Mouse (Mus musculus) olfactory bulb, adult 2 months (tissue): ENCODE data around the gene Unc13c. TPM values are rescaled to one million over a fixed set of nuclear protein-coding genes. Genes with fewer than 3 reads are reported as not detected.
A peak's percentile ranks its signal among the peaks of the same experiment; 100 is the strongest.

ENCODE experiments used
- H3K27ac ChIP-seq: fragments of 200-500 bp; 2 replicates; pipeline ENCODE4 v1.5.1; 2012; ENCODE audit warnings: low read depth, low read length; ENCODE audit not compliant: insufficient read depth
- H3K4me1 ChIP-seq: fragments of 200-500 bp; 2 replicates; pipeline ENCODE4 v1.6.1; 2012; ENCODE audit warnings: low read length; ENCODE audit not compliant: control insufficient read depth, insufficient read depth
- H3K4me3 ChIP-seq: fragments of 200-500 bp; 2 replicates; pipeline ENCODE4 v1.5.1; 2012; ENCODE audit warnings: mild to moderate bottlenecking, low read depth, low read length, moderate library complexity; ENCODE audit not compliant: insufficient read depth
- CTCF ChIP-seq: fragments of 200-500 bp; IDR thresholded peaks from 2 replicates; pipeline ENCODE4 v1.5.1; 2012; ENCODE audit warnings: low read depth, mild to moderate bottlenecking, low read length, moderate library complexity; ENCODE audit not compliant: insufficient read depth
- POLR2A ChIP-seq: fragments of 200-500 bp; IDR thresholded peaks from 2 replicates; pipeline ENCODE4 v1.6.1; 2012; ENCODE audit warnings: mild to moderate bottlenecking, low read depth, low read length, moderate library complexity; ENCODE audit not compliant: insufficient read depth
- WGBS: fragments of 180-500 bp; shearing (Covaris S2); methylation state at CpG from one replicate; pipeline ENCODE4 v1.1.7; 2018; 5-methylcytosine and 5-hydroxymethylcytosine counted together
- polyA plus RNA-seq: library from polyadenylated mRNA; stranded (reverse); fragments of >200 nt; gene quantifications from 2 replicates; pipeline ENCODE4 v1.2.4, GENCODE M21; 2012; ENCODE audit warnings: low replicate concordance; ENCODE audit not compliant: missing spikeins, insufficient read depth, insufficient read length

Unc13c gene
- polyA plus RNA-seq, result not detected in 2 replicates

DNA sequence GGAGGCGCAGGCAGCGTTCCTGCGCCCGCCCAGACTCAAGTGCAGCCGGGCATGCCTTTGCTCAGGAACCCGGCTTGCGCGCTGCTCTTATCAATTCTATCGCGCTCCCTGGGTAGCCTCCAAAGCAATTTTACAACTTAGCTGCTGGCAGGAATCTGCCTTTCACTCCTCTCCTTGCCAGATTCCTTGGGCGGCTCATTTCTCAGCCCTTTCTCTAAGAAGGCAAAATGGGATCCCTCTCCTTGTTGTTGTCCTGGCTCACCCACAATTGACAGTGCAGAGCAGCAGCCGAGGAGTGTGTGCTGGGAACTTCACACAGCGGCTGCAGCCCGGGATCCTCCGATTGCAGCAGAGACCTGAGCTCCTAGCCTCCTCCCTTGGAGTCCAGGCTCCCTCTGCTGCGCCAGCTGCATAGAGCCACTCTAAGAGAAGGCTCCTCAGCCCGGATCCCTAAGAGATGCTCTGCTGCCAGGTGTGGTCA lies at the start of gene Unc13c:
Gene Unc13c, minus strand, starts transcription at position 326 of the 481 bp plus-strand sequence.
- Histone ChIP-seq H3K4me3 (peak within 1 kb of the TSS; percentile 44), H3K4me1 (peaks cover 4% of the 10 kb centered on the region), H3K27ac (no peak within 1 kb of the TSS)
- TF ChIP-seq CTCF, result no peak
- WGBS, result 2% methylated on average over 17 of the region's 17 CpGs

GRCm38 (mm10) chr9:74007976-74008686 lies 39.4 kb upstream of the Unc13c start:
- Histone ChIP-seq H3K27ac (no peak overlapping the region), H3K4me3 (no peak overlapping the region), H3K4me1 (no peaks in the 10 kb centered on the region)
- TF ChIP-seq CTCF (no peak), POLR2A (no peak)
- 67% methylated on average over 7 of the region's 7 CpGs for WGBS

GRCm38 (mm10) chr9:74002388-74002990 lies 33.7 kb upstream of the Unc13c start:
- Histone ChIP-seq H3K4me3 (no peak overlapping the region), H3K4me1 (peaks cover 2% of the 10 kb centered on the region; the same call in 1 of the 2 replicates), H3K27ac (no peak overlapping the region)
- TF ChIP-seq POLR2A (no peak), CTCF (no peak)
- WGBS, result 27% methylated on average over 6 of the region's 6 CpGs

GRCm38 (mm10) chr9:73988096-73988495 lies 19.3 kb upstream of the Unc13c start:
- Histone ChIP-seq H3K4me3 (no peak overlapping the region), H3K4me1 (no peaks in the 10 kb centered on the region)
- TF ChIP-seq POLR2A (no peak), CTCF (no peak)

DNA sequence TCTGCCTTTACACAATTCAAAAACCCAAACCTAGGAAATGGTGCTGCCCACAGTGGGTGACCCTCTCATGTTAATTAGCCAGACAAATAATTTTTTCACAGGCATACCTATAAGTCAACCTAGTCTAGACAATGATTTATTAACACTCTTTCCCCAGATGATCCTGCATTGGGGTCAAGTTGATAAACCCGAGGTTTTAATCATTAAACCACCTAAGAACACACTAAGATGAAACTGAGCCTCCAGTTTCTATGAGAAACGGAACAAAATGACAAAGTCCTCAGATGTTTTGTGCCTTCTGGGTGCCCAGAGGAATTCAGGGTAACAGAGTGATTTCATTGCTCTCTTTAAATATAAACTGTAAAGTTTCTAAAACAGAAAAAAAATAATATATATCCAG lies 18.5 kb upstream of the Unc13c start:
- WGBS, result 81% methylated on average over 2 of the region's 2 CpGs
- no peak overlapping the region for H3K27ac ChIP-seq
- H3K4me1 ChIP-seq, result no peaks in the 10 kb centered on the region
- TF ChIP-seq CTCF, result no peak
- no peak for TF ChIP-seq POLR2A
- no peak overlapping the region for H3K4me3 ChIP-seq

More at GRCm38 (mm10) chr9:73988096-73988495, 19.3 kb upstream of the Unc13c start:
- no peak overlapping the region for H3K27ac ChIP-seq

DNA sequence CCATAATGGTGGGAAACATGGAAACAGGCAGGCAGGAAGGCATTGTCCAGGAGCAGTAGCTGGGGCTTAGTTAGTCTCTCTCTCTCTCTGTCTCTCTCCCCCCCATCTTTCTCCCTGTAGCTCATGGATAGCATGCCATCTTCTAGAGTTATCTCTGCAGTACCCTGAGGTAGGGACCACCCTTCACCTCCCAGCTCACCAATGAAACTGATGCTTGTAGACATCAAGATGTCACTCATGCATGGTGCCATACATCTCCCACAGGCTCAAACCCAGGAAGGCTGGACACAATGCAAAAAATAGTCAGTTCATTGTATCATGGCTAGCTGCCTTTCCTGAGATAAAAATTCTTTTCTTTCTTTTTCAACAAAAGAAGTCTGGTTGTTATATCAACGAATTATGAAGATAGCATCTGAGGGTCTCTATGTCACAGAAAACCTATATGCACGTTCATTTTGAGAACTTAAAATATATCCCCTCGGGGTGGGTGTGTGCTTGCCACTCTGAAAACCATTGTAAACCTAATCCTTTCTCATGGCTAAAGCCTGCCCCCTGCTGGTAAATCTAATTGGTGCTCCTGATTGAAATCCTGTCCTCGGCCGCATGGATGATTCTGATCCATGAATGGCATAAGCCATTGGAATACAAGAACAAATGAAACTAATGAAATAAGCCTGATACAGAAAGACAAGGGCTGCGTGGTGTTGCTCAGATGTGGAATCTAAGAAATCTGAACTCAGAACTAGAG lies 14.0 kb upstream of the Unc13c start:
- Histone ChIP-seq H3K4me3 (no peak overlapping the region), H3K4me1 (no peaks in the 10 kb centered on the region), H3K27ac (no peak overlapping the region)
- no peak for TF ChIP-seq POLR2A
- TF ChIP-seq CTCF, result no peak
- WGBS, result 2% methylated on average over 6 of the region's 6 CpGs

DNA sequence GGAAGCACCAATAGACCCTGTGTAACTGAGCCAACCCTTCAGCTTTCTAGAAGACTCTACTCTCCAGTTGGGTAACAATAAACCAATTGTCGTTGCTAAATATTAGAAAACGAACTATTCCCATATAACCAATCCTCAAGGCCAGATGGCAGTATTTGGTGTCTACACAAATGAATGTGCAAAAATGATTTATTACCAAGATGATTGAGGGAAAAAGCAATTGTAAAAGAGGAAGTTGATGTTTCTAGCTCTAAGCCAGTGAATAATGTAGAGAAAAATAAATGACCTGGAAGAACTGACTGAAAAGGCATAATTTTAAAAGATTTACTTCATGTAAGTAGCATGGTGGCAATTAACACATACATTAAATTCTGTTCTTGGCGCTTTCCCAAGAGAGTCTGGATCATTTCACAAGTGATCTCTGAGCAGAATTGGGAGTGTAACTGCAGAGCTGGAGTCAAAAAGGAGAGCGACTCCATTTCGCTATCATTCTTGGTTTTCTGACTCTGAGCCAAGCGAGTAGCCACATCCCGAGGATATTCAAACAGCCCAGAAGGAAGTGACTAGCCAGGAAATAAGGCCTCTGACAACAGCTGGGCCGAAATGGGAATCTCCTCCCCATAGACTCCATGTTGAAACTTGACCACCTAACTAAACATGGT lies 3.7 kb upstream of the Unc13c start:
- Histone ChIP-seq H3K4me1 (peaks cover 4% of the 10 kb centered on the region), H3K27ac (no peak overlapping the region), H3K4me3 (no peak overlapping the region)
- TF ChIP-seq CTCF, result no peak
- no peak for TF ChIP-seq POLR2A
- WGBS, result 83% methylated on average over 8 of the region's 8 CpGs

GRCm38 (mm10) chr9:73970717-73971116 lies 2.0 kb upstream of the Unc13c start:
- WGBS, result 53% methylated on average over 9 of the region's 9 CpGs
- no peak for TF ChIP-seq CTCF
- Histone ChIP-seq H3K27ac (no peak overlapping the region), H3K4me1 (peaks cover 4% of the 10 kb centered on the region), H3K4me3 (no peak overlapping the region)

- no peak overlapping the region for H3K4me3 ChIP-seq
- WGBS, result 52% methylated on average over 9 of the region's 9 CpGs
- TF ChIP-seq POLR2A, result no peak
- TF ChIP-seq CTCF, result no peak
Measured at GRCm38 (mm10) chr9:73965322-73965915, 3.3 kb downstream of the Unc13c start.

More at GRCm38 (mm10) chr9:73965322-73965915, 3.3 kb downstream of the Unc13c start:
- Histone ChIP-seq H3K4me1 (peaks cover 4% of the 10 kb centered on the region), H3K27ac (no peak overlapping the region)
